Mouse (Mus musculus) left cerebral cortex, postnatal 4 days (tissue): ENCODE data around the gene Rpf2. TPM values are rescaled to one million over a fixed set of nuclear protein-coding genes. Genes with fewer than 3 reads are reported as not detected.

Experiments
- DNase-seq: peaks from one replicate; pipeline ENCODE4 v3.0.0-alpha.2; 2022
- intact Hi-C: fragments of 180-260 bp; cut with DNase I; formaldehyde crosslinking; loops from one replicate; pipeline ENCODE4 v1.15.1; 2025
- total RNA-seq, 2 experiments: library from RNA; stranded (reverse); gene quantifications; 2 replicates each; pipeline ENCODE4 v1.2.3; 2021

The Rpf2 gene
- total RNA-seq, 2 experiments from 2014 or later: 30.0 to 36.4 TPM

GRCm38 (mm10) chr10:40250969-40251368, 4.1 kb upstream of the Rpf2 start:
- DNase-seq: no peak
- intact Hi-C loops: no loop called here

- intact Hi-C loops: no loop called here
- DNase-seq: no peak
These were observed 2.8 kb upstream of the Rpf2 start for GRCm38 (mm10) chr10:40249625-40250024.

- intact Hi-C loops: no loop called here
- DNase-seq: no peak
These were observed 405 bp upstream of the Rpf2 start for GRCm38 (mm10) chr10:40247166-40247716.

GRCm38 (mm10) chr10:40237826-40238225, 9.0 kb downstream of the Rpf2 start:
- DNase-seq: no peak
- intact Hi-C loops: no loop called here

- intact Hi-C loops: no loop called here
- no peak for DNase-seq
These were observed 13.6 kb downstream of the Rpf2 start for GRCm38 (mm10) chr10:40233241-40233640.

GRCm38 (mm10) chr10:40232442-40232841, 14.4 kb downstream of the Rpf2 start:
- intact Hi-C loops: no loop called here
- DNase-seq: no peak

GRCm38 (mm10) chr10:40229725-40230124, 17.1 kb downstream of the Rpf2 start:
- intact Hi-C loops: no loop called here
- no peak for DNase-seq

GRCm38 (mm10) chr10:40227660-40228303, 19.1 kb downstream of the Rpf2 start:
- intact Hi-C loops: no loop called here
- peak; percentile 35 for DNase-seq

- no peak for DNase-seq
- intact Hi-C loops: no loop called here
These were observed 28.0 kb downstream of the Rpf2 start for GRCm38 (mm10) chr10:40218874-40219273.

GRCm38 (mm10) chr10:40212443-40213169, 34.2 kb downstream of the Rpf2 start:
- intact Hi-C loops: loop anchor here (5.0 kb wide), 2 partner anchors 160 to 255 kb away; no protein-coding TSS in a partner anchor
- peak; percentile 88 for DNase-seq

GRCm38 (mm10) chr10:40195001-40195400, 51.8 kb downstream of the Rpf2 start:
- DNase-seq: no peak
- intact Hi-C loops: no loop called here

- DNase-seq: no peak
These were observed 54.6 kb downstream of the Rpf2 start for GRCm38 (mm10) chr10:40192010-40192935.

GRCm38 (mm10) chr10:40191338-40191979, 55.4 kb downstream of the Rpf2 start:
- intact Hi-C loops: no loop called here
- no peak for DNase-seq

More at GRCm38 (mm10) chr10:40192010-40192935, 54.6 kb downstream of the Rpf2 start:
- intact Hi-C loops: no loop called here

- intact Hi-C loops: no loop called here
- no peak for DNase-seq
These were observed 56.0 kb downstream of the Rpf2 start for GRCm38 (mm10) chr10:40190871-40191270.

GRCm38 (mm10) chr10:40189689-40190088, 57.1 kb downstream of the Rpf2 start:
- intact Hi-C loops: no loop called here
- no peak for DNase-seq

GRCm38 (mm10) chr10:40188831-40189230, 58.0 kb downstream of the Rpf2 start:
- intact Hi-C loops: no loop called here
- DNase-seq: no peak

- no peak for DNase-seq
- intact Hi-C loops: no loop called here
These were observed 60.9 kb downstream of the Rpf2 start for GRCm38 (mm10) chr10:40185956-40186355.

GRCm38 (mm10) chr10:40180011-40180410, 66.8 kb downstream of the Rpf2 start:
- intact Hi-C loops: no loop called here

GRCm38 (mm10) chr10:40179142-40179541, 67.7 kb downstream of the Rpf2 start:
- intact Hi-C loops: no loop called here

More at GRCm38 (mm10) chr10:40180011-40180410, 66.8 kb downstream of the Rpf2 start:
- no peak for DNase-seq

GRCm38 (mm10) chr10:40177323-40177962, 69.4 kb downstream of the Rpf2 start:
- peak; percentile 24 for DNase-seq
- intact Hi-C loops: no loop called here

More at GRCm38 (mm10) chr10:40179142-40179541, 67.7 kb downstream of the Rpf2 start:
- no peak for DNase-seq
